Mouse (Mus musculus): ENCODE data around the gene Ranbp6.
A peak's percentile ranks its signal among the peaks of the same experiment; 100 is the strongest.

Ranbp6 gene

DNA sequence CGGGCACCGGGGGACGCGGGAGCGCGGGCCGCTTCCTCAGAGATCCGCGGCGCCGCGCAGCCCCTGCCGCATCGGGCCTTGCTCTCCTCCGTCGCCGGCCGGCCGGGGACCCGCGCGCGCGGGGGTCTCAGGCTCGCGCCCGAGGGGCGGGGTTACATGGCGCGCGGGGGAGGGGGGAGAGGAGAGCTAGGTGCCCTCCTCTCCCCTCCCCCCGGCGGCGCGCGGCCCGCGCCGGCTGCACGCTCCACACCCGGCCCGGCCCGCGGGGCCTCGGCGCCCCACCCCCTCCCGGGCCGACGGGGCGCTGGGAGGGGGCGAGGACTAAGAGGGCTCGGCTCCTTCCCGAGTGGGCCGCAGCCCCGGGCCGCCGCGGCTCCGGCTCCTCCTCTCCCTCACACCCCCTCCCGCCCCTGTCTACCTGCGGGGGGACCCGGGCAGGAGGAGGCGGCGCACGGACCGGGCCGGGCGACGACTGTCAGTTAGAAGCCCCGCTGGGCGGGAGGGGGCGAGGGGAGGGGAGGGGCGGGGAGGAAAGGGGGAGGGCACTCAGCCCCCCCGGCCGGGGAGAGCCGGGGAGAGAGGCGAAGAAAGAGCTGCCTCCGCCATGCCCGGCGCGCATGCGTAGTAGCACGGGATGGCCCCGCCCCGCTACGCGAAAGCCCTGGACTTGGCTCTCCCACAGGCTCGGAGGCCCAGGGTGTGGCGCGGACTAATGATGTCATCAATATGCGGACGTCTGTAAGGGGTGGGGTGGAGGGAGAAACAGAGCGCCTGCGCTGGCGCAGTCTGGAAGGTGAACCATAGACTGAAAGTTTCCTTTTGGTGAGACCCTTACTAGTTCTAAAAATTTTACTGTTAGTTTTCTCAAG is 6.6 kb downstream of the Ranbp6 start, which contains the start of gene 9930021J03Rik:
TSS of gene 9930021J03Rik (minus strand) at position 73 of the 869 bp plus-strand sequence.
- DNase-seq = peak; percentile 97

GRCm38 (mm10) chr19:29805101-29805916 is 7.5 kb downstream of the Ranbp6 start:
- peak; percentile 76 for DNase-seq

DNA sequence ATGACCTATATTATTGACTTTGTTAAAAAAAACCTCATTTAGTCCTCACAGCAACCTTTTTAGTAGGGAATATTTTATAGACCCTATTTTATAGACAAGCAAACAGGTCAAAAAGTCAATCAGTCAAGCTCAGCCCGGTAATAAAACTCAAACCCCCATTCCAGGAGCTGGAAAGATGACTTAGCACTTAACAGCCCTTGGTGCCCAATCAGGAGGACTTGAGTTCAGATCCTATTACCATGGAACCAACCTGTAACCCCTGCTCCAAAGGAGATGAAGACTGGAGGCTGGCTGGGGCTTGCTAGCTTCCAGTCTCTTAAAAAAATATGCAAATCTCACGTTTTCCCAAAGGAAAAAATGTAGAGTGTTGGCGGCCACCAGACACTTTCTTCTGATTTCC is 8.8 kb downstream of the Ranbp6 start:
- no peak for DNase-seq

DNA sequence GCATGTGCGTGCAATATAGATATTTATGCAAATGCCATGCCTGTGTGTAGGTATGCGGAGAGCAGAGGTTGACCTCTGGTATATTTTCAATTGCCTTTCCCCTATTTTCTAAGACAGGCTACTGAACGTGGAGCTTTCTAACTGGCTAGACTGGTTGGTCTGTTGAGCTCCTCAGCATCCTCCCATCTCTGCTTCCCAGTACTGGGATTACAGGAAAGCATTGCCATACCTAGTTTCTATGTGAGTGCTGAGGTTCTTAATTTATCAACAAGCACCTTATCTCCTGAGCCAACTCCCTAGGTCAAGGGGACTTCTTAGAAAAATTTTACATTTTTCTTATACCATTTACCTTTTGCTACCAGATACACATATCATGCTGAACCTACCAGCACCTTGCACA is 15.4 kb downstream of the Ranbp6 start:
- no peak for DNase-seq

DNA sequence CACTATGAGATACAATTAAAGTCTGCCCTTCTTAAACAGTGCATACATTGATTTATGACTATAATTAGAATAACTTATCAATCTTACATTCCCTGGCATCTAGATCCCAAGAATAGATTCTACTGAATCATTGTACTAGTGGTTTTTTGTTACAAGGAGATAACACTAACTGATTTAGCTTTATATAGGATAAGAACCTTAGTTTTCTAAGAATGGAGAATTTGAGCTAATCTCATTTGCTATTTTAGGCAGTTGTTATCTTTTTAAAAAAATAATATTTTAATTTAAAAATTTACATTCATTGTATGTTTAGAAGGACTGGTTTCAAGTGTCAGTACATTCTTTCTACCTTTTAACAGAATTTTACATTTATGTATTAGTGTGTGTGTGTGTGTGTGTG is 24.8 kb downstream of the Ranbp6 start:
- DNase-seq = no peak

DNA sequence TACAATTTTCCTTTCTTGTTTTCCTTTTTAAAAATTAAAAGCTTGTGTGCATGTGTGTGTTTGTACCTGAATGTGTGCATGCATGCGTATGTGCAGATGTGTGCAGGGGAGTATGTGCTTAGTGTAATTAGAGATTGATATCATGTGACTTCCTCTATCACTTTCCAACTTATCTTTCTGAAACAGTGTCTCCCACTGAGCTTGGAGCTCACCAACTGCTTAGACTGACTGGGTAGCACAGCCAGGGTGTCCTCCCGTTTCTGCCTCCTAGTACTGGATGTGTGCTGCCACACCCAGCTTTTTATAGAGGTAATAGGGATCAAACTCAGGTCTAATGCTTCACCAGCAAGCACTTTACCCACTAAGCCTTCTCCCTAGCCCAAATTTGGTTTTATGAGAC is 29.9 kb downstream of the Ranbp6 start:
- DNase-seq = no peak

Data from kidney, adult 18-20 months (tissue).